Mouse (Mus musculus): ENCODE data around the gene Cadps. TPM values are rescaled to one million over a fixed set of nuclear protein-coding genes. Genes with fewer than 3 reads are reported as not detected.

Gene Cadps
- total and polyA plus RNA-seq, 2 experiments, result under 0.01 TPM; not detected in 1

DNA sequence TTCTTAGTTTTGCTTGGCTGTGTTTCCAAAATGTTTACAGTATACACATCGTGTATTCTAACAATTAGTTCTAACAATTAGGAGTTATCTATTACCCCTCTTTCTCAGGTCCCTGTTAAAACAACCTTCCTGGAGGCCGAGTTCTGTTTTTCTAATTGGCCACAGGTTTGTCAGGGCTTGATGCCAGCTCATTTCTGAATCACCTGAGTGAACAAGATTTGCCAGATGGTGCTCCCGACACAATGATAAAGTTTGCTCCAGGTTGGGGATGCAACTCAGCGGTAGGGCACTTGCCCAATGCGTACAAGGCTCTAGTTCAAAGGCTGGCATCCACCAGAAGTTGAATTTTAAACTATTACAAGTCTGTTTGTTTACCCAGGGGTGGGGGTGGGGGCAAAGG, 417.7 kb downstream of the Cadps start:
- WGBS, result 26% methylated on average over 5 of the region's 5 CpGs

DNA sequence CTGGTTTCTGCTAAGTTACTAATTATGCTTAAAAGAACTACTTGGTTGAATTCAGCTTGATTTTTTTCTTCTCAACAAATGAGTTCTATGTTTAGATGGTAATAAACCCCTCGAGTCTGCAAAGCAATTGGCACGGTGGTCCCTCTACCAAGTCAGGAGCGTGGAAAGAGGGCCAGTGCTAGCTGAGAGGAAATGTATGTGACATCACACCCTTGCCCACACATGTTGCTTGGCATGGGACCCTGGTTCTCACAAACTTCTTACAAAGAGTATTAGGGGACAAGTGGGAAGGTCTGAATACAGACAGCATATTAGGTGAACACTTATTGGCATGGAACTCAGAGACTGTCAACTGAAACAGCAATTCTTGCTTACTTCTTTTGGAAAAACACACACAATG, 418.2 kb downstream of the Cadps start:
- DNase-seq (ENCODE audit: extremely low read depth, low read depth, low spot score), result no peak
- TF ChIP-seq POLR2A (IDR thresholded peaks at IDR 0.05; ENCODE audit: extremely low read depth, insufficient read depth, low read length) (no peak), CTCF (IDR thresholded peaks at IDR 0.05; ENCODE audit: low read depth, low read length) (no peak)
- 85% methylated on average over 3 of the region's 3 CpGs for WGBS

More for the DNA sequence above, 417.7 kb downstream of the Cadps start:
- TF ChIP-seq POLR2A (IDR thresholded peaks at IDR 0.05; ENCODE audit: extremely low read depth, insufficient read depth, low read length), result no peak
- no peak for TF ChIP-seq CTCF (IDR thresholded peaks at IDR 0.05; ENCODE audit: low read depth, low read length)
- Histone ChIP-seq H3K4me3 (ENCODE audit: insufficient read depth, low read depth, low read length) (no peak overlapping the region), H3K27me3 (ENCODE audit: control insufficient read depth, insufficient read depth, low read length) (0 out of 2 replicates have a peak, but pooled peaks cover 3% of the 10 kb centered on the region), H3K4me1 (ENCODE audit: control insufficient read depth, insufficient read depth, low read length) (no peaks in the 10 kb centered on the region), H3K27ac (replicated peaks; ENCODE audit: insufficient read depth, low read depth, low read length) (no peak overlapping the region), H3K9ac (ENCODE audit: low read depth, low read length) (no peak overlapping the region), H3K36me3 (ENCODE audit: control insufficient read depth, insufficient read depth, low read length) (no peaks in the 10 kb centered on the region), H3K79me2 (ENCODE audit: control insufficient read depth, insufficient read depth, low read length) (no peaks in the 10 kb centered on the region)
- DNase-seq (ENCODE audit: extremely low read depth, low read depth, low spot score), result no peak

DNA sequence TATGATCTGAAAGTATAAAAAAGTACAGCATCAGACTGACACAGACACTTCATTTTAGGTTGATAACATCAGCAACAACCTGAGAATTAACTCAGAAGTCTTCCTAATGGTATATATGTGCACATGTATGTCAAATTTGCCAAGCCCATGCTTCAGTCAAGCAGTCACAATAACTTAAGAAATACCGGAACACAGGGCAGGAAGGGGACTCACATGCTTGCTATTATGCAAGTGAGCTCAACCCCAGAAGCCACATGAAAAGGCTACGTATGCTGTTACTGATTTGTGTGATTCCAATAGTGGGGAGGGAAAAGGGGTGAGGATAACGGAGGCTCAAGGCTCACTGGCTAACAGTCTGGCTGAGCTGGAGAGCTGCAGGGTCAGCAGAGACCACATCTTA, 418.8 kb downstream of the Cadps start:
- no peak overlapping the region for H3K4me3 ChIP-seq (ENCODE audit: insufficient read depth, low read depth, low read length)
- TF ChIP-seq POLR2A (IDR thresholded peaks at IDR 0.05; ENCODE audit: extremely low read depth, insufficient read depth, low read length), result no peak
- no peak for TF ChIP-seq CTCF (IDR thresholded peaks at IDR 0.05; ENCODE audit: low read depth, low read length)
- no peak overlapping the region for H3K27ac ChIP-seq (replicated peaks; ENCODE audit: insufficient read depth, low read depth, low read length)
- H3K4me1 ChIP-seq (ENCODE audit: control insufficient read depth, insufficient read depth, low read length), result no peaks in the 10 kb centered on the region
- 0 out of 2 replicates have a peak, but pooled peaks cover 3% of the 10 kb centered on the region for H3K27me3 ChIP-seq (ENCODE audit: control insufficient read depth, insufficient read depth, low read length)
- no peak for DNase-seq (ENCODE audit: extremely low read depth, low read depth, low spot score)
- H3K9ac ChIP-seq (ENCODE audit: low read depth, low read length), result no peak overlapping the region
- H3K36me3 ChIP-seq (ENCODE audit: control insufficient read depth, insufficient read depth, low read length), result no peaks in the 10 kb centered on the region
- 83% methylated on average over 3 of the region's 3 CpGs for WGBS
- H3K79me2 ChIP-seq (ENCODE audit: control insufficient read depth, insufficient read depth, low read length), result no peaks in the 10 kb centered on the region

More for the DNA sequence above, 418.2 kb downstream of the Cadps start:
- Histone ChIP-seq H3K9ac (ENCODE audit: low read depth, low read length) (no peak overlapping the region), H3K4me1 (ENCODE audit: control insufficient read depth, insufficient read depth, low read length) (no peaks in the 10 kb centered on the region), H3K79me2 (ENCODE audit: control insufficient read depth, insufficient read depth, low read length) (no peaks in the 10 kb centered on the region), H3K27me3 (ENCODE audit: control insufficient read depth, insufficient read depth, low read length) (0 out of 2 replicates have a peak, but pooled peaks cover 3% of the 10 kb centered on the region), H3K36me3 (ENCODE audit: control insufficient read depth, insufficient read depth, low read length) (no peaks in the 10 kb centered on the region), H3K4me3 (ENCODE audit: insufficient read depth, low read depth, low read length) (no peak overlapping the region), H3K27ac (replicated peaks; ENCODE audit: insufficient read depth, low read depth, low read length) (no peak overlapping the region)

DNA sequence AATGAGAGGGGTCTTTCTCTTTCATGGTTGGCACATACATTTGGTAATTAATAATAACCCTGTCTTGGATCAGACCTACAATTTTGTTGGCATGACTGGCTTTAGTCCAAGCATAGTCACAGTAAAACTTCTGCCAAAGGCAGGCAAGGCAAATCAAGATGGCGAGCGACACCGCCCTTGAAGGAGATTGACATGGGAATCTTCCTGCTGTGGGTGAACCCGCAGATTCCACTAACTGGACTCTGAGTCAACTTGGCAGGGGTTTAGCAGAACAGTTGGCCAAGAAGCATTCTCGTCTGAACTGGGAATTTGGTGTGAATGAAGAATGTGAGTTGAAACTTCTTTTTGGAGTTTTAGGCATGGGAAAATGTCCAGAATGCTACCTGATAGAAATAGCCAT, 422.8 kb downstream of the Cadps start:
- TF ChIP-seq POLR2A (IDR thresholded peaks at IDR 0.05; ENCODE audit: extremely low read depth, insufficient read depth, low read length) (no peak), CTCF (IDR thresholded peaks at IDR 0.05; ENCODE audit: low read depth, low read length) (no peak)
- Histone ChIP-seq H3K9ac (ENCODE audit: low read depth, low read length) (no peak overlapping the region), H3K36me3 (ENCODE audit: control insufficient read depth, insufficient read depth, low read length) (no peaks in the 10 kb centered on the region), H3K27ac (replicated peaks; ENCODE audit: insufficient read depth, low read depth, low read length) (no peak overlapping the region), H3K27me3 (ENCODE audit: control insufficient read depth, insufficient read depth, low read length) (0 out of 2 replicates have a peak, but pooled peaks cover 3% of the 10 kb centered on the region), H3K4me1 (ENCODE audit: control insufficient read depth, insufficient read depth, low read length) (no peaks in the 10 kb centered on the region), H3K79me2 (ENCODE audit: control insufficient read depth, insufficient read depth, low read length) (no peaks in the 10 kb centered on the region), H3K4me3 (ENCODE audit: insufficient read depth, low read depth, low read length) (no peak overlapping the region)
- no peak for DNase-seq (ENCODE audit: extremely low read depth, low read depth, low spot score)
- WGBS, result 86% methylated on average over 5 of the region's 5 CpGs

DNA sequence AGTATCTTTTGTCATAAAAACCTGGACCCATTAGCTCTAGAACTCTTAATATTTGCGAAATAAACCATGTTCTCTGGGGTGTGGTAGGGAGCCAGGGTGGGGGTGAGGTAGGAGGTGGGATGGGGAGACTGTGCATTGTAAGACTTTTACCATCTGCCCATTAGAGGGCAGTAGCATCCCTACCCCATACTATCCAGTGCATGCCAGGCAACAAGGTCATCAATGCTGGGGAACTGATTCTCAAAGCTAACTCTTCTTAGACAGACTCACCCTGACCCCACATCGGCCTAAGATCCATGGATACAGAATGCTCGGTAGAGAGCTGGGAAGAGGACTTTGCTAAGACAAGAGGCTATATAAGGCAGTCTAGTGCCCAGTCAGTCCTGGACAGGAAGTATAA, 425.3 kb downstream of the Cadps start:
- no peaks in the 10 kb centered on the region for H3K36me3 ChIP-seq (ENCODE audit: control insufficient read depth, insufficient read depth, low read length)
- WGBS, result 75% methylated on average over 3 of the region's 3 CpGs
- H3K4me3 ChIP-seq (ENCODE audit: insufficient read depth, low read depth, low read length), result no peak overlapping the region
- no peaks in the 10 kb centered on the region for H3K4me1 ChIP-seq (ENCODE audit: control insufficient read depth, insufficient read depth, low read length)
- no peak overlapping the region for H3K27ac ChIP-seq (replicated peaks; ENCODE audit: insufficient read depth, low read depth, low read length)
- no peak overlapping the region for H3K9ac ChIP-seq (ENCODE audit: low read depth, low read length)
- no peaks in the 10 kb centered on the region for H3K27me3 ChIP-seq (ENCODE audit: control insufficient read depth, insufficient read depth, low read length)
- H3K79me2 ChIP-seq (ENCODE audit: control insufficient read depth, insufficient read depth, low read length), result no peaks in the 10 kb centered on the region
- TF ChIP-seq CTCF (IDR thresholded peaks at IDR 0.05; ENCODE audit: low read depth, low read length) (no peak), POLR2A (IDR thresholded peaks at IDR 0.05; ENCODE audit: extremely low read depth, insufficient read depth, low read length) (no peak)
- no peak for DNase-seq (ENCODE audit: extremely low read depth, low read depth, low spot score)

DNA sequence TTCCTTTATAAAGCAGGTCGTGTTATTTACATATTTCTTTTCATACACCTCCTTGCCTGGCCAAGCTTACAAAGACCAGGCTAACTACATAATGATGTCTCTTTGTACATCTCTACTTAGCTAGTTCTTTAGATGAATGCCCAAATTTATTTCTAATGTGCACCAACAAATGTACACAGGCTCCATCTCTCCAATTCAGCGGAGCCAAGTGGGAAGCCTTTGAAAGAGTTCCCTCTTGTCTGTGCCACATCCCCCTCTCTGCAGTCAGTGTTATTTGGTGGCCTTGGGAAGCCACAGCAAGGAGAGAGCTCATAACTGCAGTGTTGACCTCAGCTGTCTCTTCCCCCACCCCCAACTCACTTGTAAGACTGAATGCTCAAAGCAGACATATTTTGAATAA, 428.6 kb downstream of the Cadps start:
- H3K36me3 ChIP-seq (ENCODE audit: control insufficient read depth, insufficient read depth, low read length), result no peaks in the 10 kb centered on the region
- H3K4me3 ChIP-seq (ENCODE audit: insufficient read depth, low read depth, low read length), result no peak overlapping the region
- DNase-seq (ENCODE audit: extremely low read depth, low read depth, low spot score), result no peak
- no peak overlapping the region for H3K27ac ChIP-seq (replicated peaks; ENCODE audit: insufficient read depth, low read depth, low read length)
- WGBS, result 72% methylated on average over 2 of the region's 2 CpGs
- H3K27me3 ChIP-seq (ENCODE audit: control insufficient read depth, insufficient read depth, low read length), result no peaks in the 10 kb centered on the region
- no peak overlapping the region for H3K9ac ChIP-seq (ENCODE audit: low read depth, low read length)
- TF ChIP-seq CTCF (IDR thresholded peaks at IDR 0.05; ENCODE audit: low read depth, low read length), result no peak
- no peak for TF ChIP-seq POLR2A (IDR thresholded peaks at IDR 0.05; ENCODE audit: extremely low read depth, insufficient read depth, low read length)
- H3K4me1 ChIP-seq (ENCODE audit: control insufficient read depth, insufficient read depth, low read length), result no peaks in the 10 kb centered on the region
- no peaks in the 10 kb centered on the region for H3K79me2 ChIP-seq (ENCODE audit: control insufficient read depth, insufficient read depth, low read length)
